Mouse (Mus musculus) CH12.LX (cell line): ENCODE measurements around the gene Mnt. TPM values are rescaled to one million over a fixed set of nuclear protein-coding genes. Genes with fewer than 3 reads are reported as not detected.

Source experiments
- DNase-seq: peaks from one replicate; pipeline ENCODE4 v3.0.0-alpha.2; 2013; ENCODE audit errors: extremely low read depth
- H3K27ac ChIP-seq: 2 replicates; pipeline ENCODE4 v1.5.1; 2012; ENCODE audit warnings: low read depth, mild to moderate bottlenecking, control low read depth, moderate library complexity; ENCODE audit not compliant: insufficient read depth
- H3K27me3 ChIP-seq: replicated peaks from 2 replicates; pipeline ENCODE3; 2012; ENCODE audit warnings: inconsistent platforms
- H3K36me3 ChIP-seq, 2 experiments: replicated peaks in 1 of 2; 2 replicates each; pipeline versions ENCODE3 to v1.6.1; 2012; ENCODE audit warnings: inconsistent platforms in 1 of 2, low read length in 1 of 2, mild to moderate bottlenecking in 1 of 2, mixed read lengths in 1 of 2, moderate library complexity in 1 of 2; ENCODE audit not compliant: control insufficient read depth in 1 of 2, insufficient read depth in 1 of 2
- H3K4me1 ChIP-seq, 2 experiments: 2 replicates each; pipeline ENCODE4 v1.6.1; 2012; ENCODE audit warnings: inconsistent platforms in 1 of 2, moderate library complexity in 1 of 2; ENCODE audit not compliant: insufficient read depth in 2 of 2, control insufficient read depth in 1 of 2
- H3K4me2 ChIP-seq: 2 replicates; pipeline ENCODE4 v1.6.1; 2012; ENCODE audit warnings: low read depth, mild to moderate bottlenecking, control low read depth; ENCODE audit not compliant: poor library complexity, insufficient read depth, severe bottlenecking
- H3K4me3 ChIP-seq, 3 experiments: fragments of 150-350 bp in 1 of 3; sonication (generic) in 1 of 3; replicated peaks in 1 of 3; 2 replicates each; pipeline versions ENCODE3 to v1.5.1; 2011 to 2012; ENCODE audit warnings: low read depth in 2 of 3, low read length in 2 of 3, mild to moderate bottlenecking in 2 of 3, moderate library complexity in 2 of 3, control low read depth in 1 of 3, improper control_type of control experiment in 1 of 3, inconsistent platforms in 1 of 3, mixed read lengths in 1 of 3; ENCODE audit not compliant: poor library complexity in 1 of 3
- H3K79me2 ChIP-seq: replicated peaks from 2 replicates; pipeline ENCODE4 v1.6.1; 2012; ENCODE audit warnings: mild to moderate bottlenecking, moderate library complexity; ENCODE audit not compliant: control insufficient read depth, poor library complexity, insufficient read depth, severe bottlenecking; ENCODE audit errors: extremely low read depth
- H3K9ac ChIP-seq: 2 replicates; pipeline ENCODE4 v1.6.1; 2012; ENCODE audit warnings: low read depth, mild to moderate bottlenecking, control low read depth, moderate library complexity; ENCODE audit not compliant: insufficient read depth
- H3K9me3 ChIP-seq: replicated peaks from 2 replicates; pipeline ENCODE3; 2012; ENCODE audit warnings: low read length, inconsistent platforms, mixed read lengths
- BHLHE40 ChIP-seq: IDR thresholded peaks from 2 replicates; pipeline ENCODE4 v1.6.1; 2011; ENCODE audit warnings: mild to moderate bottlenecking, low read depth, low read length, improper control_type of control experiment
- EP300 ChIP-seq: IDR thresholded peaks from 2 replicates; pipeline ENCODE4 v1.6.1; 2011; ENCODE audit warnings: low read length, improper control_type of control experiment
- HCFC1 ChIP-seq: IDR thresholded peaks from 2 replicates; pipeline ENCODE4 v1.6.1; 2012; ENCODE audit warnings: low read depth, mild to moderate bottlenecking, inconsistent platforms, low read length, improper control_type of control experiment
- JUN ChIP-seq: IDR thresholded peaks from 2 replicates; pipeline ENCODE4 v1.6.1; 2011; ENCODE audit warnings: low read depth, mild to moderate bottlenecking, low read length, improper control_type of control experiment, moderate library complexity; ENCODE audit not compliant: insufficient read depth
- KAT2A ChIP-seq: IDR thresholded peaks from 2 replicates; pipeline ENCODE4 v1.6.1; 2012; ENCODE audit warnings: low read length, improper control_type of control experiment, inconsistent platforms; ENCODE audit not compliant: insufficient replicate concordance
- MAFK ChIP-seq: IDR thresholded peaks from 2 replicates; pipeline ENCODE4 v1.6.1; 2011; ENCODE audit warnings: low read length, improper control_type of control experiment; ENCODE audit not compliant: insufficient replicate concordance
- MAX ChIP-seq: IDR thresholded peaks from 2 replicates; pipeline ENCODE4 v1.6.1; 2011; ENCODE audit warnings: low read length, improper control_type of control experiment
- MYC ChIP-seq: IDR thresholded peaks from 2 replicates; pipeline ENCODE4 v1.6.1; 2011; ENCODE audit warnings: low read depth, mild to moderate bottlenecking, improper control_type of control experiment, low read length
- RCOR1 ChIP-seq: conservative IDR thresholded peaks from 2 replicates; pipeline ENCODE4 v1.6.1; 2012; ENCODE audit warnings: low read depth, mild to moderate bottlenecking, inconsistent platforms, low read length, improper control_type of control experiment
- SMC3 ChIP-seq: IDR thresholded peaks from 2 replicates; pipeline ENCODE4 v1.6.1; 2011; ENCODE audit warnings: low read depth, low read length, improper control_type of control experiment
- TBP ChIP-seq: conservative IDR thresholded peaks from 2 replicates; pipeline ENCODE4 v1.6.1; 2011; ENCODE audit warnings: low read depth, low read length, improper control_type of control experiment
- USF2 ChIP-seq: conservative IDR thresholded peaks from 2 replicates; pipeline ENCODE4 v1.6.1; 2011; ENCODE audit warnings: low read depth, low read length, improper control_type of control experiment
- ZKSCAN1 ChIP-seq: IDR thresholded peaks from 2 replicates; pipeline ENCODE4 v1.6.1; 2012; ENCODE audit warnings: low read depth, inconsistent platforms, low read length, improper control_type of control experiment, borderline replicate concordance
- dilution Hi-C: fragments of 300-500 bp; cut with MboI; formaldehyde crosslinking; loops from 2 replicates; pipeline ENCODE4 v1.14.3; 2020; ENCODE audit warnings: low sequenced_read_pairs; ENCODE audit not compliant: extremely low pct_unique_long_range_greater_than_20kb, extremely low pct_ligation_motif_present
- in situ Hi-C: fragments of 300-500 bp; cut with MboI; formaldehyde crosslinking; loops from 3 replicates; pipeline ENCODE4 v1.14.3; 2019; ENCODE audit warnings: low sequenced_read_pairs, low pct_ligation_motif_present, low pct_unique_long_range_greater_than_20kb, mixed read lengths
- polyA plus RNA-seq: library from polyadenylated mRNA; unstranded; fragments of >175 nt; gene quantifications from 2 replicates; pipeline ENCODE4 v1.2.1, GENCODE M21; 2012; ENCODE audit warnings: low read depth; ENCODE audit not compliant: insufficient read length
- total RNA-seq, 2 experiments: library from RNA; depleted of rRNA; stranded (reverse); fragments of 300-350 nt in 1 of 2; fragments of >200 nt in 1 of 2; gene quantifications; 2 replicates each; pipeline ENCODE4 v1.2.3; 2012 to 2014

Gene Mnt
- total and polyA plus RNA-seq, 3 experiments: 1.6 to 30.6 (median 4.7) TPM

DNA sequence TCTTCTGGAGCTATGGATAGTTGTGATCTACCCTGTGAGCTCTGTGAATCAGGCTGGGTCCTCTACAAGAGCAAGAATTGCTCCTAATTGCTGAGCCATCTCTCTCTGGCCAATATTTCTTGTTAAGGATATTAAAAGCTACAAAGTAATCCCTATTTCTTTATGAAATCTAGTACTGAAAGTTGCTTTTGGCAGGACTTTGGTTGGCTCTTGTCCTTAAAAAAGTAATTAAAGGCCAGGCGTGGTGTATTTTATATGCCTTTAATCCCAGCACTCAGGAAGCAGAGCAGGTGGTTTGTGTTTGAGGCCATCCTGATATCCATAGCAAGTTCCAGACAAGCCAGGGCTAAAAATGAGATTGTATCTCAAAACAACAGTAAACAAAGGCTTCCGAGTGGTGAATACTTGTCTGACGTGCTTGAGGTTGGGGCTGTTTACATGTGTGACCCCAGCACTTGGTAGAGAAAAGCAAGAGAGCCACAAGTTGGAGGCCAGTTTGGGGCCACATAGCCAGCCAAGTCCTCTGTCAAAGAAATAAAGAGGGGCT is 26.6 kb upstream of the Mnt start:
- no peak overlapping the region for H3K9ac ChIP-seq
- H3K4me1 ChIP-seq: peaks cover 4 to 26% of the 10 kb centered on the region in 2 experiments; a peak in 2 of 4 replicates
- no peak for TF ChIP-seq MAX
- TF ChIP-seq, all 38 proteins: peak for 0
- Histone ChIP-seq H3K4me3 (no peak overlapping the region), H3K27me3 (no peaks in the 10 kb centered on the region), H3K9me3 (no peaks in the 10 kb centered on the region), H3K79me2 (peaks cover 15% of the 10 kb centered on the region), H3K27ac (no peak overlapping the region), H3K36me3 (peaks cover 63 to 84% of the 10 kb centered on the region in 2 experiments), H3K4me2 (no peak overlapping the region)
- in situ Hi-C loops: no loop called here
- dilution Hi-C loops: no loop called here
- DNase-seq: no peak

DNA sequence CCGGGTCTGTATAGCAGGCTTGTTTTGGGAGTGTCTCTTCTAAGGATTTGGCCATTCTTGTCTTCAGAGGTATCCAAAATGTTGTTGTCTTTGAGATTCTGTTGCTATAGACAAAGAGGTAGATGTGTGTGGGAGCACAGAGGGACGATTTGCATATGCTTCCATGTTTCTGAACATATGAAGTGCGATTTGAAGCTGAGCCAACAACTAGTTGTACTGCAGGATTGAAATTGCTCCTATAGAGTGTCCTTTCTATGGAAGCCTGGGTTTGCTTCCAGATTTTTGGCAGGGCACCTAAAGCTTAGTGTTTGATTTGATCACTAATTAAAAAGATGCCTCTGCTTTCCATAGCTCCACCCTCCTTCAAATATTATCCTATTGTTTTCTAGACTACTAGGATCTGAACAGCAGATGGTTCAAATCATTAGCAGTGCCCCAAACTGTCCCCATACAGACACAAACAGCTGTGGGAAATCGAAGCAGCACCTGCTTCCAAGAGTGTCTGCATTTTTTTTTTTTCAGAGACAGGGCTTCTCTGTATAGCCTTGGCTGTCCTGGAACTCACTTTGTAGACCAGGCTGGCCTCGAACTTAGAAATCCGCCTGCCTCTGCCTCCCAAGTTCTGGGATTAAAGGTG is 23.4 kb upstream of the Mnt start:
- Histone ChIP-seq H3K4me1 (no peaks in the 10 kb centered on the region), H3K4me3 (no peak overlapping the region), H3K9ac (no peak overlapping the region), H3K36me3 (peaks cover 62 to 83% of the 10 kb centered on the region in 2 experiments), H3K27ac (no peak overlapping the region), H3K9me3 (no peaks in the 10 kb centered on the region), H3K27me3 (no peaks in the 10 kb centered on the region), H3K4me2 (no peak overlapping the region), H3K79me2 (peaks cover 5% of the 10 kb centered on the region)
- no peak for DNase-seq
- TF ChIP-seq ZKSCAN1 (no peak), EP300 (no peak), TBP (no peak), RCOR1 (no peak), HCFC1 (no peak), JUN (no peak)
- dilution Hi-C loops: no loop called here
- in situ Hi-C loops: no loop called here

DNA sequence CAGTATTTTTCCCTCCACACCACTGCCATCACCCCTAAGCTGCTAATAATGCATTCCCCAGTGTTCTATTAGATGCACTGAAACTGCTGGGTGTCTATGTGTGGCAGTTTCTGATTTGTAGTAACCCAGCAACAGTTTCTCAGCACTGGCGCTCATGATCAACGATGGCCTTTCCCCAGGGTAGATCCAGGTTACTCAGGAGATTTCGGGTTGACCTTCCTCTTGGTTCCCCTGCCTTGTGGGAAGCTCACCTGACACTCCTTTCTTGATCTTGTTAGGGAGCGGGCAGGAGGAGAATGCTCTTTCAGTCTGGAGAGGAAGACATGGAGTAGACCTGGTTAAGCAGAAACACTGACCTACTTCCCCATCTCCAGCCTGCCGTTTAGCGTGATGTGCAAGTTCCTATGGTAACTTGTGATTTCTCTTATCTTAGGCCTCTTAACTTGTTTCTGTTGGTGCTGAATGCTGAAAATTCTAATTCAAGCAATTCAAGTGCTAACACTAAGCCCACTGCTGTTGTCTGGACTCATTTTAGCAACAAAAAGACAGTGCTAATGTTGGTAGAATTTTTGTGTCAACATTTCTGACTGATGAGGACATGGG is 22.4 kb upstream of the Mnt start:
- no peaks in the 10 kb centered on the region for H3K9me3 ChIP-seq
- no peaks in the 10 kb centered on the region for H3K4me1 ChIP-seq
- DNase-seq: no peak
- in situ Hi-C loops: no loop called here
- H3K9ac ChIP-seq: no peak overlapping the region
- dilution Hi-C loops: no loop called here
- TF ChIP-seq USF2: no peak
- TF ChIP-seq RCOR1: no peak
- TF ChIP-seq KAT2A: no peak
- no peak; the same call in 1 of the 2 replicates for TF ChIP-seq MAFK
- TF ChIP-seq BHLHE40: no peak
- no peak for TF ChIP-seq SMC3
- TF ChIP-seq MYC: no peak
- H3K27ac ChIP-seq: no peak overlapping the region
- H3K79me2 ChIP-seq: no peaks in the 10 kb centered on the region; the same call in none of the 2 replicates
- no peak overlapping the region for H3K4me3 ChIP-seq
- peaks cover 66 to 84% of the 10 kb centered on the region in 2 experiments for H3K36me3 ChIP-seq
- H3K4me2 ChIP-seq: no peak overlapping the region
- no peaks in the 10 kb centered on the region for H3K27me3 ChIP-seq
